Mouse (Mus musculus) midbrain, embryonic 15.5 days (tissue): ENCODE results near the gene Fam214b. TPM values are rescaled to one million over a fixed set of nuclear protein-coding genes. Genes with fewer than 3 reads are reported as not detected.

Source experiments
- ATAC-seq: fragments of 200-750 bp; cut with Nextera tagmentation; replicated peaks from 2 replicates; pipeline ENCODE4 v1.8.0; 2017; ENCODE audit warnings: moderate TSS enrichment
- H3K27ac ChIP-seq: fragments of 300-500 bp; sonication (generic); 2 replicates; pipeline ENCODE4 v1.5.1; 2015; ENCODE audit warnings: mild to moderate bottlenecking, inconsistent platforms
- H3K27me3 ChIP-seq: fragments of 300-500 bp; sonication (generic); replicated peaks from 2 replicates; pipeline ENCODE4 v1.6.1; 2015; ENCODE audit warnings: inconsistent platforms
- H3K36me3 ChIP-seq: fragments of 300-500 bp; sonication (generic); replicated peaks from 2 replicates; pipeline ENCODE4 v1.6.1; 2015; ENCODE audit warnings: inconsistent platforms
- H3K4me1 ChIP-seq: fragments of 300-500 bp; sonication (generic); 2 replicates; pipeline ENCODE4 v1.6.1; 2015; ENCODE audit warnings: inconsistent platforms
- H3K4me2 ChIP-seq: fragments of 300-500 bp; sonication (generic); 2 replicates; pipeline ENCODE4 v1.6.1; 2015; ENCODE audit warnings: inconsistent platforms, mild to moderate bottlenecking, moderate library complexity
- H3K4me3 ChIP-seq: fragments of 300-500 bp; sonication (generic); 2 replicates; pipeline ENCODE4 v1.5.1; 2015; ENCODE audit warnings: mild to moderate bottlenecking, inconsistent platforms
- H3K9ac ChIP-seq: fragments of 300-500 bp; sonication (generic); 2 replicates; pipeline ENCODE4 v1.6.1; 2015; ENCODE audit warnings: mild to moderate bottlenecking, inconsistent platforms
- H3K9me3 ChIP-seq: fragments of 300-500 bp; sonication (generic); 2 replicates; pipeline ENCODE4 v1.6.1; 2016; ENCODE audit warnings: inconsistent platforms
- WGBS: fragments of 180-500 bp; shearing (Covaris S2); methylation state at CpG from one replicate; pipeline ENCODE4 v1.1.7; 2015; ENCODE audit warnings: mixed read lengths; 5-methylcytosine and 5-hydroxymethylcytosine counted together
- polyA plus RNA-seq: library from polyadenylated mRNA; unstranded; fragments of >200 nt; fragmentation: Nextera tagmentation; extraction: Ambion mirVana; gene quantifications from 2 replicates; pipeline ENCODE4 v1.2.1, GENCODE M21; 2015

The Fam214b gene
- polyA plus RNA-seq, 1 experiment from 2014 or later, result 52.0 TPM

GRCm38 (mm10) chr4:42999451-43000140, 46.4 kb downstream of the Fam214b start:
- H3K4me1 ChIP-seq, result peaks cover 27% of the 10 kb centered on the region
- peak overlapping the region; percentile 88 for H3K4me3 ChIP-seq
- peaks cover under 1% of the 10 kb centered on the region for H3K36me3 ChIP-seq
- H3K4me2 ChIP-seq, result peak overlapping the region; percentile 63
- H3K27me3 ChIP-seq, result no peaks in the 10 kb centered on the region
- no peaks in the 10 kb centered on the region for H3K9me3 ChIP-seq
- WGBS, result under 1% methylated on average over 51 of the region's 51 CpGs
- H3K9ac ChIP-seq, result peak overlapping the region; percentile 90
- ATAC-seq, result peak; percentile 83
- H3K27ac ChIP-seq, result peak overlapping the region; percentile 95

DNA sequence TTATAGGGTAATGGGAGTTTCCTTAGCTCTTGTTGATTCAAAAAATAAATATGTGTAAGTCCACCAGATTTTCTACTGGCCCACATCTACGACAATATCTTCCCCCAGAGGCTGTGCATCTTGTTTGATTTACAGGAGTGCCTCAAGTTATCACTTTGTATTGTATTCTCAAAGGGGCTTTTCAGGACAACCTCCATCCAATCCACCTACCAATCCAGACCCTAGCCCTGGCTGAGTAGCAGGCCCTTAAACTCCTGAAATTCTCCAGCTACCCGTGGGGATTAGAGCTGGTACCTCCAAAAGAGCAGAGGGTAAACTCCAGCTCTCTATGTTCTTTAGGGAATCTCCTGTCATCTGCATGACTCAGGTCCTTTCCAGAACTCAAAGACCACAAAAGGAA, 48.0 kb downstream of the Fam214b start:
- H3K9ac ChIP-seq, result peak overlapping the region; percentile 23; the same call in 1 of the 2 replicates
- H3K4me2 ChIP-seq, result peak overlapping the region; percentile 63
- WGBS, result 64% methylated on average over 2 of the region's 2 CpGs
- H3K4me3 ChIP-seq, result peak overlapping the region; percentile 88
- H3K36me3 ChIP-seq, result peaks cover 16% of the 10 kb centered on the region
- H3K9me3 ChIP-seq, result no peaks in the 10 kb centered on the region
- H3K4me1 ChIP-seq, result peaks cover 27% of the 10 kb centered on the region
- H3K27me3 ChIP-seq, result no peaks in the 10 kb centered on the region
- ATAC-seq, result no peak
- no peak overlapping the region for H3K27ac ChIP-seq

GRCm38 (mm10) chr4:42988296-42988695, 57.7 kb downstream of the Fam214b start:
- Histone ChIP-seq H3K4me3 (no peak overlapping the region), H3K27ac (no peak overlapping the region), H3K9me3 (no peaks in the 10 kb centered on the region), H3K4me2 (no peak overlapping the region), H3K27me3 (no peaks in the 10 kb centered on the region), H3K36me3 (peaks cover 92% of the 10 kb centered on the region), H3K9ac (no peak overlapping the region), H3K4me1 (no peaks in the 10 kb centered on the region)
- WGBS, result 85% methylated on average over 1 of the region's 1 CpGs
- no peak for ATAC-seq

Other genes starting within 250 kb of the Fam214b start
- gene Fam205a1, start 192.3 kb downstream of the Fam214b start, polyA plus RNA-seq, result not detected in 2 replicates
- 0.51 and 0.61 TPM in 2 replicates for gene Gm12394, start 189.4 kb downstream of the Fam214b start, polyA plus RNA-seq
- 1.9 and 2.1 TPM in 2 replicates for gene Fam205c, start 172.0 kb downstream of the Fam214b start, polyA plus RNA-seq
- gene Phf24, start 129.6 kb downstream of the Fam214b start, polyA plus RNA-seq, result 40.5 and 41.2 TPM in 2 replicates
- gene Dnajb5, start 96.4 kb downstream of the Fam214b start, polyA plus RNA-seq, result 51.5 and 53.0 TPM in 2 replicates
- gene 1700022I11Rik, start 76.6 kb downstream of the Fam214b start, polyA plus RNA-seq, result 0.29 and 0.50 TPM in 2 replicates
- gene Vcp, start 45.7 kb downstream of the Fam214b start, polyA plus RNA-seq, result 485 and 501 TPM in 2 replicates
- gene Fancg, start 35.7 kb downstream of the Fam214b start, polyA plus RNA-seq, result 22.8 and 29.5 TPM in 2 replicates
- gene Pigo, start 20.4 kb downstream of the Fam214b start, polyA plus RNA-seq, result 29.1 and 34.0 TPM in 2 replicates
- 218 and 235 TPM in 2 replicates for gene Stoml2, start 14.5 kb downstream of the Fam214b start, polyA plus RNA-seq
- 20.1 and 21.2 TPM in 2 replicates for gene Unc13b, start 12.7 kb upstream of the Fam214b start, polyA plus RNA-seq
- 0.46 and 0.89 TPM in 2 replicates for gene Atp8b5, start 220.9 kb upstream of the Fam214b start, polyA plus RNA-seq